Mouse (Mus musculus): Measurements from ENCODE around the gene Kif28. TPM values are rescaled to one million over a fixed set of nuclear protein-coding genes. Genes with fewer than 3 reads are reported as not detected.

Gene Kif28
- polyA plus RNA-seq, 1 experiment, result 0.79 TPM

- peaks cover 8% of the 10 kb centered on the region for H3K9me3 ChIP-seq (replicated peaks; ENCODE audit: control insufficient read depth, insufficient read depth, low read length, poor library complexity, severe bottlenecking)
- H3K27ac ChIP-seq (ENCODE audit: insufficient read depth, low read length), result no peak overlapping the region
- no peak overlapping the region for H3K9ac ChIP-seq (ENCODE audit: low read depth, poor library complexity, severe bottlenecking)
- no peaks in the 10 kb centered on the region for H3K27me3 ChIP-seq (ENCODE audit: control insufficient read depth, insufficient read depth, low read length, poor library complexity, severe bottlenecking)
- no peak overlapping the region for H3K4me3 ChIP-seq (ENCODE audit: low read depth, low read length)
- TF ChIP-seq EP300 (IDR thresholded peaks at IDR 0.05; ENCODE audit: insufficient read depth, low read depth, low read length), result no peak
- no peak for TF ChIP-seq CTCF (IDR thresholded peaks at IDR 0.05; ENCODE audit: low read depth, low read length)
- TF ChIP-seq POLR2A (IDR thresholded peaks at IDR 0.05; ENCODE audit: insufficient read depth, low read length), result no peak
- no peaks in the 10 kb centered on the region for H3K4me1 ChIP-seq (ENCODE audit: control insufficient read depth, insufficient read depth, low read length)
- H3K36me3 ChIP-seq (ENCODE audit: control insufficient read depth, insufficient read depth, low read length, poor library complexity, severe bottlenecking), result no peaks in the 10 kb centered on the region
These were observed 31.7 kb downstream of the Kif28 start for GRCm38 (mm10) chr1:179713367-179713766.

DNA sequence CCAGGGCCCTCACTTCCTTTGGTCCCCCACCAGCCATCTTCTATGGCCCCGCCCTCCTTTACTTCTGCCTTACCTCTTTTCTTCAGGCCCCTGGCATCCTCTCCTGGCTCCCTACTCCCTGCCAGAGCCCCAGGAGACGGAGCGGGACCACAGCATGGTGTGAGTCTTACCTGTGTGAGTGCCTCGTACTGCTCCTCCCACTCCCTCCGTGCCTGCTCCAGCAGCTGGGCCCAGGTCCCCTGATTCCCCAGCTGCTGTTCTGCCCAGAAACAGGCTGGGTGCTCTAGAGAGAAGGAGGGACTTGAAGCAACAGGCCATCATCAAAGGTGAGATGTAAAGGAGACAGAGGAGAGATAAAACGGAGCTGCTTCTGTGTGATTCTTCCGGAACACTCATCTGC lies 32.4 kb downstream of the Kif28 start:
- H3K9me3 ChIP-seq (replicated peaks; ENCODE audit: control insufficient read depth, insufficient read depth, low read length, poor library complexity, severe bottlenecking), result peaks cover 6% of the 10 kb centered on the region
- H3K4me3 ChIP-seq (ENCODE audit: low read depth, low read length), result no peak overlapping the region
- H3K9ac ChIP-seq (ENCODE audit: low read depth, poor library complexity, severe bottlenecking), result no peak overlapping the region
- H3K36me3 ChIP-seq (ENCODE audit: control insufficient read depth, insufficient read depth, low read length, poor library complexity, severe bottlenecking), result no peaks in the 10 kb centered on the region
- TF ChIP-seq POLR2A (IDR thresholded peaks at IDR 0.05; ENCODE audit: insufficient read depth, low read length) (no peak), EP300 (IDR thresholded peaks at IDR 0.05; ENCODE audit: insufficient read depth, low read depth, low read length) (no peak), CTCF (IDR thresholded peaks at IDR 0.05; ENCODE audit: low read depth, low read length) (no peak)
- H3K27me3 ChIP-seq (ENCODE audit: control insufficient read depth, insufficient read depth, low read length, poor library complexity, severe bottlenecking), result no peaks in the 10 kb centered on the region
- no peak overlapping the region for H3K27ac ChIP-seq (ENCODE audit: insufficient read depth, low read length)
- no peaks in the 10 kb centered on the region for H3K4me1 ChIP-seq (ENCODE audit: control insufficient read depth, insufficient read depth, low read length)

DNA sequence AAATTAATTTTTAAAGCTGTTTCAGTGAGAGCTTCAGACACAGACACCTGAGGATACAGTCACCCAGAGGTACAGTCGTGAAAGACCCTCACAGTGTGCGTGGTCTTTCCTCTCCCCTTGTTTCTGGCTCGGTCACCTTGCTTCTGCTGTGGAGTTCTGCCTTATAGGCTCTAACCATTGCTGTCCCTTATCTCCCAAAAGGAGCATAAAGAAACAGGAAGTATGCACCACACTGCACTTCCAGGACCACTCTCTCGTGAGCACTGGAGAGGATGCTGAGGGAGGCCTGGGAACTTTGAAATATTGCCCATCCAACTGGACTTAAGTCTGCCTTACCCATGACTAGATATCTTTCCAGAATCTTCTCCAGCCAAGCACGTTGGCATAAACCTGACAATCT lies 34.3 kb downstream of the Kif28 start:
- Histone ChIP-seq H3K36me3 (ENCODE audit: control insufficient read depth, insufficient read depth, low read length, poor library complexity, severe bottlenecking) (no peaks in the 10 kb centered on the region), H3K9ac (ENCODE audit: low read depth, poor library complexity, severe bottlenecking) (no peak overlapping the region), H3K4me1 (ENCODE audit: control insufficient read depth, insufficient read depth, low read length) (no peaks in the 10 kb centered on the region), H3K27me3 (ENCODE audit: control insufficient read depth, insufficient read depth, low read length, poor library complexity, severe bottlenecking) (no peaks in the 10 kb centered on the region), H3K9me3 (replicated peaks; ENCODE audit: control insufficient read depth, insufficient read depth, low read length, poor library complexity, severe bottlenecking) (no peaks in the 10 kb centered on the region), H3K27ac (ENCODE audit: insufficient read depth, low read length) (no peak overlapping the region), H3K4me3 (ENCODE audit: low read depth, low read length) (no peak overlapping the region)
- no peak for TF ChIP-seq EP300 (IDR thresholded peaks at IDR 0.05; ENCODE audit: insufficient read depth, low read depth, low read length)

- Histone ChIP-seq H3K9ac (ENCODE audit: low read depth, poor library complexity, severe bottlenecking) (no peak overlapping the region), H3K27ac (ENCODE audit: insufficient read depth, low read length) (no peak overlapping the region), H3K9me3 (replicated peaks; ENCODE audit: control insufficient read depth, insufficient read depth, low read length, poor library complexity, severe bottlenecking) (no peaks in the 10 kb centered on the region), H3K27me3 (ENCODE audit: control insufficient read depth, insufficient read depth, low read length, poor library complexity, severe bottlenecking) (no peaks in the 10 kb centered on the region), H3K36me3 (ENCODE audit: control insufficient read depth, insufficient read depth, low read length, poor library complexity, severe bottlenecking) (no peaks in the 10 kb centered on the region), H3K4me3 (ENCODE audit: low read depth, low read length) (no peak overlapping the region), H3K4me1 (ENCODE audit: control insufficient read depth, insufficient read depth, low read length) (no peaks in the 10 kb centered on the region)
- TF ChIP-seq CTCF (IDR thresholded peaks at IDR 0.05; ENCODE audit: low read depth, low read length), result no peak
- TF ChIP-seq EP300 (IDR thresholded peaks at IDR 0.05; ENCODE audit: insufficient read depth, low read depth, low read length), result no peak
- TF ChIP-seq POLR2A (IDR thresholded peaks at IDR 0.05; ENCODE audit: insufficient read depth, low read length), result no peak
These were observed 35.7 kb downstream of the Kif28 start for GRCm38 (mm10) chr1:179709390-179709789.

DNA sequence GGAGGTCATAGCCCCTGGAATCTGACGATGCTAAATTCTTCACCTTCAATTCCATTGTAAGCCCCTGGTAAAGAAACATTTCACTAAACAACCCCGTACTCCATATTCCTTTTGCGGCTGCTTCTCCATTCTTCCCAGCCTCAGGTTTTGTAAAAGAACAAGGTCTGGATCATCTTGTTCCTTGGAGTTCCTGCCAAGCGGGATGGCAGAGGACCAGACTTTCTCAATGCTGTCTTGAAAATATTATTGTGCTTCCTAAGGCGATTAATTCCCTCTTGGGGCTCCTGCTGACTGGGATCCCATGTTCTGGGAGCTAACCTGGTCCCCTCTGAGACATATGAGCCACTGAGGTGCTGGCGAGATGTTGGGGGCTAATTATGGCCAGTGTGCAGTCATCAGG lies 39.9 kb downstream of the Kif28 start:
- Histone ChIP-seq H3K36me3 (ENCODE audit: control insufficient read depth, insufficient read depth, low read length, poor library complexity, severe bottlenecking) (no peaks in the 10 kb centered on the region), H3K9me3 (replicated peaks; ENCODE audit: control insufficient read depth, insufficient read depth, low read length, poor library complexity, severe bottlenecking) (no peaks in the 10 kb centered on the region; the same call in 1 of the 2 replicates), H3K4me3 (ENCODE audit: low read depth, low read length) (no peak overlapping the region), H3K27me3 (ENCODE audit: control insufficient read depth, insufficient read depth, low read length, poor library complexity, severe bottlenecking) (no peaks in the 10 kb centered on the region), H3K9ac (ENCODE audit: low read depth, poor library complexity, severe bottlenecking) (no peak overlapping the region), H3K4me1 (ENCODE audit: control insufficient read depth, insufficient read depth, low read length) (no peaks in the 10 kb centered on the region), H3K27ac (ENCODE audit: insufficient read depth, low read length) (no peak overlapping the region)
- TF ChIP-seq EP300 (IDR thresholded peaks at IDR 0.05; ENCODE audit: insufficient read depth, low read depth, low read length) (no peak), CTCF (IDR thresholded peaks at IDR 0.05; ENCODE audit: low read depth, low read length) (no peak)

GRCm38 (mm10) chr1:179704150-179704549 lies 40.9 kb downstream of the Kif28 start:
- TF ChIP-seq POLR2A (IDR thresholded peaks at IDR 0.05; ENCODE audit: insufficient read depth, low read length), result no peak
- TF ChIP-seq CTCF (IDR thresholded peaks at IDR 0.05; ENCODE audit: low read depth, low read length), result no peak
- no peak for TF ChIP-seq EP300 (IDR thresholded peaks at IDR 0.05; ENCODE audit: insufficient read depth, low read depth, low read length)
- Histone ChIP-seq H3K27me3 (ENCODE audit: control insufficient read depth, insufficient read depth, low read length, poor library complexity, severe bottlenecking) (no peaks in the 10 kb centered on the region), H3K9ac (ENCODE audit: low read depth, poor library complexity, severe bottlenecking) (no peak overlapping the region), H3K4me1 (ENCODE audit: control insufficient read depth, insufficient read depth, low read length) (no peaks in the 10 kb centered on the region), H3K36me3 (ENCODE audit: control insufficient read depth, insufficient read depth, low read length, poor library complexity, severe bottlenecking) (no peaks in the 10 kb centered on the region), H3K27ac (ENCODE audit: insufficient read depth, low read length) (no peak overlapping the region), H3K9me3 (replicated peaks; ENCODE audit: control insufficient read depth, insufficient read depth, low read length, poor library complexity, severe bottlenecking) (no peaks in the 10 kb centered on the region; the same call in 1 of the 2 replicates), H3K4me3 (ENCODE audit: low read depth, low read length) (no peak overlapping the region)
